Mouse (Mus musculus) lung, adult 2 months (tissue): Measurements from ENCODE around the gene Foxn4. TPM values are rescaled to one million over a fixed set of nuclear protein-coding genes. Genes with fewer than 3 reads are reported as not detected.

Source experiments
- DNase-seq: peaks from one replicate; pipeline ENCODE4 v3.0.0; 2022
- H3K4me1 ChIP-seq: fragments of 200-500 bp; 2 replicates; pipeline ENCODE4 v1.6.1; 2011; ENCODE audit warnings: low read length; ENCODE audit not compliant: control insufficient read depth, insufficient read depth
- H3K4me3 ChIP-seq: fragments of 200-500 bp; replicated peaks from 2 replicates; pipeline ENCODE3; 2011; ENCODE audit warnings: low read depth, mild to moderate bottlenecking, control low read depth, low read length; ENCODE audit errors: extremely low read depth
- CTCF ChIP-seq: fragments of 200-500 bp; IDR thresholded peaks from 2 replicates; pipeline ENCODE4 v1.5.1; 2011; ENCODE audit warnings: mild to moderate bottlenecking, low read length, control low read depth; ENCODE audit not compliant: insufficient read depth
- POLR2A ChIP-seq: fragments of 200-500 bp; IDR thresholded peaks from 2 replicates; pipeline ENCODE4 v1.6.1; 2011; ENCODE audit warnings: low read depth, mild to moderate bottlenecking, control low read depth, low read length, borderline replicate concordance; ENCODE audit errors: extremely low read depth
- WGBS: fragments of 180-500 bp; shearing (Covaris S2); methylation state at CpG from one replicate; pipeline ENCODE4 v1.1.7; 2018; 5-methylcytosine and 5-hydroxymethylcytosine counted together
- polyA plus RNA-seq: library from polyadenylated mRNA; depleted of rRNA; stranded (reverse); fragments of >200 nt; gene quantifications from 2 replicates; pipeline ENCODE4 v1.2.3, GENCODE M21; 2012

Gene Foxn4
- polyA plus RNA-seq, 1 experiment: 1.2 TPM

- H3K4me3 ChIP-seq: no peak overlapping the region
- no peak for DNase-seq
- no peaks in the 10 kb centered on the region for H3K4me1 ChIP-seq
- 42% methylated on average over 22 of the region's 22 CpGs for WGBS
- no peak for TF ChIP-seq POLR2A
- TF ChIP-seq CTCF: 0 out of 2 replicates have a peak, but pooled peaks have one; percentile 25
These were observed 23.4 kb upstream of the Foxn4 start for GRCm38 (mm10) chr5:114296693-114297631.

GRCm38 (mm10) chr5:114290004-114290403 is 16.4 kb upstream of the Foxn4 start:
- 77% methylated on average over 3 of the region's 3 CpGs for WGBS
- TF ChIP-seq POLR2A: no peak
- TF ChIP-seq CTCF: no peak

GRCm38 (mm10) chr5:114288874-114289273 is 15.3 kb upstream of the Foxn4 start, which contains the start of gene Myo1h:
Gene Myo1h, plus strand, starts transcription at chr5:114289166.
- H3K4me3 ChIP-seq: no peak within 1 kb of the TSS
- no peaks in the 10 kb centered on the region for H3K4me1 ChIP-seq
- no peak for TF ChIP-seq CTCF
- no peak for TF ChIP-seq POLR2A
- no peak for DNase-seq
- 33% methylated on average over 13 of the region's 13 CpGs for WGBS

More at GRCm38 (mm10) chr5:114290004-114290403, 16.4 kb upstream of the Foxn4 start:
- Histone ChIP-seq H3K4me1 (no peaks in the 10 kb centered on the region), H3K4me3 (no peak overlapping the region)
- no peak for DNase-seq

- DNase-seq: no peak
- no peaks in the 10 kb centered on the region for H3K4me1 ChIP-seq
- TF ChIP-seq CTCF (no peak), POLR2A (no peak)
- 76% methylated on average over 5 of the region's 5 CpGs for WGBS
- H3K4me3 ChIP-seq: no peak overlapping the region
These were observed 14.8 kb upstream of the Foxn4 start for GRCm38 (mm10) chr5:114288396-114288795.

- no peak overlapping the region for H3K4me3 ChIP-seq
- WGBS: 62% methylated on average over 16 of the region's 16 CpGs
- H3K4me1 ChIP-seq: no peaks in the 10 kb centered on the region
- TF ChIP-seq POLR2A: no peak
- no peak for TF ChIP-seq CTCF
- DNase-seq: no peak
These were observed 13.4 kb upstream of the Foxn4 start for GRCm38 (mm10) chr5:114286872-114287571.

GRCm38 (mm10) chr5:114286102-114286501 is 12.5 kb upstream of the Foxn4 start:
- no peaks in the 10 kb centered on the region for H3K4me1 ChIP-seq
- TF ChIP-seq POLR2A (no peak), CTCF (peak; percentile 37)
- H3K4me3 ChIP-seq: no peak overlapping the region
- no peak for DNase-seq
- 78% methylated on average over 4 of the region's 4 CpGs for WGBS

- TF ChIP-seq POLR2A (no peak), CTCF (no peak)
These were observed 11.7 kb upstream of the Foxn4 start for GRCm38 (mm10) chr5:114285398-114285700.

GRCm38 (mm10) chr5:114284604-114285397 is 11.2 kb upstream of the Foxn4 start:
- WGBS: 65% methylated on average over 13 of the region's 13 CpGs
- Histone ChIP-seq H3K4me3 (no peak overlapping the region), H3K4me1 (no peaks in the 10 kb centered on the region)
- no peak for TF ChIP-seq POLR2A
- TF ChIP-seq CTCF: no peak
- DNase-seq: no peak

More at GRCm38 (mm10) chr5:114285398-114285700, 11.7 kb upstream of the Foxn4 start:
- 92% methylated on average over 3 of the region's 3 CpGs for WGBS
- H3K4me3 ChIP-seq: no peak overlapping the region
- no peaks in the 10 kb centered on the region for H3K4me1 ChIP-seq
- no peak for DNase-seq

- TF ChIP-seq POLR2A (no peak), CTCF (no peak)
- WGBS: 32% methylated on average over 6 of the region's 6 CpGs
- DNase-seq: no peak
These were observed 8.7 kb upstream of the Foxn4 start for GRCm38 (mm10) chr5:114282346-114282745.

More at GRCm38 (mm10) chr5:114282346-114282745, 8.7 kb upstream of the Foxn4 start:
- no peaks in the 10 kb centered on the region for H3K4me1 ChIP-seq
- no peak overlapping the region for H3K4me3 ChIP-seq
